Mouse (Mus musculus) stomach, postnatal 0 days (tissue): ENCODE data around the gene Etv5. TPM values are rescaled to one million over a fixed set of nuclear protein-coding genes. Genes with fewer than 3 reads are reported as not detected.
"Not testable (repeated sequence)": the region's sequence is repeated elsewhere in the genome, so short reads cannot be mapped to it uniquely, and the experiment has no call there.

Source experiments
- ATAC-seq: fragments of 200-750 bp; cut with Nextera tagmentation; 2 replicates; pipeline ENCODE4 v1.8.0; 2017; ENCODE audit not compliant: low FRiP score, low TSS enrichment
- DNase-seq: peaks from one replicate; pipeline ENCODE4 v3.0.0-alpha.2; 2016; ENCODE audit warnings: low spot score
- H3K27ac ChIP-seq: fragments of 300-500 bp; sonication (generic); replicated peaks from 2 replicates; pipeline ENCODE4 v1.5.1; 2014; ENCODE audit warnings: mild to moderate bottlenecking, control low read depth
- H3K27me3 ChIP-seq: fragments of 300-500 bp; sonication (generic); 2 replicates; pipeline ENCODE4 v1.6.1; 2014; ENCODE audit warnings: low read length; ENCODE audit not compliant: control insufficient read depth, insufficient read depth
- H3K36me3 ChIP-seq: fragments of 300-500 bp; sonication (generic); 2 replicates; pipeline ENCODE4 v1.6.1; 2014; ENCODE audit warnings: low read length, mixed read lengths; ENCODE audit not compliant: control insufficient read depth, insufficient read depth
- H3K4me1 ChIP-seq: fragments of 300-500 bp; sonication (generic); replicated peaks from 2 replicates; pipeline ENCODE4 v1.6.1; 2014; ENCODE audit warnings: antibody characterized with exemption; ENCODE audit not compliant: control insufficient read depth, insufficient read depth
- H3K4me2 ChIP-seq: fragments of 300-500 bp; sonication (generic); replicated peaks from 2 replicates; pipeline ENCODE4 v1.6.1; 2014; ENCODE audit warnings: low read depth, mild to moderate bottlenecking, control low read depth, moderate library complexity
- H3K4me3 ChIP-seq: fragments of 300-500 bp; sonication (generic); 2 replicates; pipeline ENCODE4 v1.5.1; 2014; ENCODE audit warnings: low read depth, low read length, control low read depth
- H3K9ac ChIP-seq: fragments of 300-500 bp; sonication (generic); 2 replicates; pipeline ENCODE4 v1.6.1; 2014; ENCODE audit warnings: mild to moderate bottlenecking, low read length, control low read depth, mixed read lengths
- H3K9me3 ChIP-seq: fragments of 300-500 bp; sonication (generic); 2 replicates; pipeline ENCODE4 v1.6.1; 2016; ENCODE audit warnings: low read length; ENCODE audit not compliant: control insufficient read depth
- CTCF ChIP-seq: IDR thresholded peaks from 2 replicates; pipeline ENCODE4 v1.5.1; 2016; ENCODE audit warnings: antibody characterized with exemption, low read depth, mild to moderate bottlenecking, moderate library complexity
- EP300 ChIP-seq: optimal IDR thresholded peaks from 2 replicates; pipeline ENCODE3; 2016; ENCODE audit warnings: antibody characterized with exemption
- WGBS: fragments of 180-500 bp; shearing (Covaris S2); extraction: QIAGEN DNeasy Blood & Tissue Kit; methylation state at CpG from one replicate; pipeline ENCODE4 v1.1.7; 2014; 5-methylcytosine and 5-hydroxymethylcytosine counted together
- polyA plus RNA-seq: library from polyadenylated mRNA; unstranded; fragments of >200 nt; fragmentation: Nextera tagmentation; extraction: Ambion mirVana; gene quantifications from 2 replicates; pipeline ENCODE4 v1.2.1, GENCODE M21; 2015

The Etv5 gene
- polyA plus RNA-seq, 1 experiment from 2014 or later = 6.0 TPM

DNA sequence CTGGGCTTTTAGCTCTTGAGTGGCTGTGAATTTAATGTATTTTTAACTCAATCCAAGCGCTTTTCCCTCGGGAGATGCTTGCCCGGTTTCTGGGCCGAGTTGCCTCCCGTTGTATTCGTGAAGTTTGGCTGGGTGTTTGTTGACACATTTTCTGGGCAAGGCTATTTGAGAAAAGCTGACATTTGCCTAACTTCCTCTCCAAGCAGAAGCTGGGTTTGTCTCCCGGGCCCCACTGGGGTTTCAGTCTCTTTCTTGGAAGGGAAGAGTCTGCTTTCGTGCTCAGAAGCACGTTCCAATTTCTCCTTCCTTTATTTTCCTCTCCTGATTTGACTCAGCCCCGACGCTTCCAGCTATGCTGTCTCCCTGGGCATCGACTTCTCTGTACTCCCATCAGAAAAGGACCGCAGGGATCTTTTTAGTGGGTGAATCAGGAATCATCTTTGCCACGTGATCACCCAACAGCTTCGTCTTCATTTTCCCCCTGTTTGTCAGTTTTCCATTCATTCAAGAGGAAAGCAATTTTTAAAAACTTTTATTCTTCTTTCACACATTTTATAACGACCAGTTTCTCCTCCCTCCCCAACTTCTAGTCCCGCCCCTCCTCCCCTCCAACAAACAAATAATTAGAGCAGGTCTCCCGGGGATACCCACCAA, 80.7 kb downstream of the Etv5 start:
- Histone ChIP-seq H3K27ac (no peak overlapping the region), H3K27me3 (no peaks in the 10 kb centered on the region), H3K4me1 (no peaks in the 10 kb centered on the region), H3K4me2 (peak overlapping the region; percentile 35; the same call in 1 of the 2 replicates), H3K9me3 (no peaks in the 10 kb centered on the region), H3K9ac (0 out of 2 replicates have a peak overlapping the region, but pooled peaks have one; percentile 43), H3K4me3 (0 out of 2 replicates have a peak overlapping the region, but pooled peaks have one; percentile 8), H3K36me3 (no peaks in the 10 kb centered on the region)
- no peak for DNase-seq
- 11% methylated on average over 18 of the region's 18 CpGs for WGBS
- ATAC-seq = no peak
- TF ChIP-seq EP300 = no peak

- not testable (repeated sequence) for H3K9ac ChIP-seq, H3K4me2 ChIP-seq, H3K36me3 ChIP-seq, DNase-seq, H3K27ac ChIP-seq, H3K9me3 ChIP-seq, H3K4me1 ChIP-seq, H3K4me3 ChIP-seq, H3K27me3 ChIP-seq, ATAC-seq
- TF ChIP-seq CTCF = peak; percentile 17; the same call in 1 of the 2 replicates
- WGBS = 92% methylated on average over 5 of the region's 5 CpGs
These were observed 85.3 kb downstream of the Etv5 start for GRCm38 (mm10) chr16:22354177-22354576.

- Histone ChIP-seq H3K27me3 (no peaks in the 10 kb centered on the region), H3K4me1 (no peaks in the 10 kb centered on the region), H3K9me3 (no peaks in the 10 kb centered on the region), H3K27ac (no peak overlapping the region), H3K36me3 (no peaks in the 10 kb centered on the region), H3K4me2 (no peak overlapping the region), H3K9ac (no peak overlapping the region), H3K4me3 (no peak overlapping the region)
- TF ChIP-seq CTCF (no peak), EP300 (no peak)
- DNase-seq (no peak), ATAC-seq (no peak)
- 72% methylated on average over 3 of the region's 3 CpGs for WGBS
These were observed 85.9 kb downstream of the Etv5 start for GRCm38 (mm10) chr16:22353639-22354038.

GRCm38 (mm10) chr16:22351194-22351593, 88.3 kb downstream of the Etv5 start:
- 90% methylated on average over 4 of the region's 4 CpGs for WGBS
- Histone ChIP-seq H3K4me1 (no peaks in the 10 kb centered on the region), H3K4me2 (no peak overlapping the region), H3K4me3 (no peak overlapping the region), H3K9me3 (no peaks in the 10 kb centered on the region), H3K36me3 (no peaks in the 10 kb centered on the region), H3K9ac (no peak overlapping the region), H3K27me3 (no peaks in the 10 kb centered on the region), H3K27ac (no peak overlapping the region)
- DNase-seq (no peak), ATAC-seq (no peak)
- TF ChIP-seq EP300 (no peak), CTCF (no peak)

- Histone ChIP-seq H3K27ac (no peak overlapping the region), H3K27me3 (no peaks in the 10 kb centered on the region), H3K9me3 (no peaks in the 10 kb centered on the region), H3K4me3 (no peak overlapping the region), H3K36me3 (no peaks in the 10 kb centered on the region), H3K4me1 (no peaks in the 10 kb centered on the region), H3K9ac (no peak overlapping the region), H3K4me2 (no peak overlapping the region)
- ATAC-seq (no peak), DNase-seq (no peak)
- TF ChIP-seq EP300 (no peak), CTCF (no peak)
- WGBS = 83% methylated on average over 5 of the region's 5 CpGs
These were observed 89.7 kb downstream of the Etv5 start for GRCm38 (mm10) chr16:22349798-22350197.

DNA sequence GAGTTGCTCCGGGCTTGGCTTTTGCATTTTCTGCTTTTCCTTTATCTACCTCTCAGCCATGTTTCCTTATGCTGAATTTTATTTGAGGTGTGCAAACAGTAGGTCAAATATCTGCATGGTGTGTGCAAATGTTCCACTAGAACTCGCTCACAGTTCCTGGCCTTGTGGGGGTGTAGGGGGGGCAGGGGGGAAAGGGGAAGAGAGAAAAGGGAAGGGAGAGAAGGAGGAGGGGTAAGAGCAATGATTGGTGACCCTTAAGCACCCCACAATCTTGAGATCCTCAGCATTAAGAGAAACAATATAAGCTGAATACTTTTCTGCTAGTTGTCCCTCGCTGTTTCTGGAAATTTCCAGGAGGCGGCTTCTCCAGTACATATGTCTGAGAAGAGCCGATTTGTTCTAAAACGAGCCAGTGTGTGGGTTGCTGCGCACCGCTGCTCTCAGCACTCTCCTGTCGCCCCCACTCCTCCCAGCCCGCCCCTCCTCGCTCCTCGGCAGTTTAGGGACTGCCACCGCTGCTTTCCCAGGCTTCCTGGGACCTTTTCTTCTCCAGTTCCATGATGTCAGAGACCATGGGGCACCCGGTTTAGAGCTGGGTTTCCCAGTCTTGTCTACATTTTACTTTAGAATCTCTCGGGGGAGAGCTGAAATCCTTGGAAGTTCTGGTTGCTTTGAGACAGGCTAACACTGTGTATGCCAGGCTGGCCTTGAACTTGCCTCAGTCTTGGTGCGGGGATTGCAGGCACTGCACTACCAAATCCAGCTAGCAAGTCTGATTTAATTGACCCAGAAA, 90.8 kb downstream of the Etv5 start:
- H3K4me2 ChIP-seq = no peak overlapping the region
- no peak for ATAC-seq

More for the DNA sequence above, 90.8 kb downstream of the Etv5 start:
- TF ChIP-seq CTCF (no peak), EP300 (no peak)
- Histone ChIP-seq H3K36me3 (no peaks in the 10 kb centered on the region), H3K27me3 (no peaks in the 10 kb centered on the region), H3K9me3 (no peaks in the 10 kb centered on the region), H3K27ac (no peak overlapping the region), H3K9ac (no peak overlapping the region), H3K4me1 (no peaks in the 10 kb centered on the region), H3K4me3 (no peak overlapping the region)
- DNase-seq = no peak
- WGBS = 42% methylated on average over 16 of the region's 16 CpGs
